Mouse (Mus musculus): ENCODE measurements around the gene Pou3f4.

DNA sequence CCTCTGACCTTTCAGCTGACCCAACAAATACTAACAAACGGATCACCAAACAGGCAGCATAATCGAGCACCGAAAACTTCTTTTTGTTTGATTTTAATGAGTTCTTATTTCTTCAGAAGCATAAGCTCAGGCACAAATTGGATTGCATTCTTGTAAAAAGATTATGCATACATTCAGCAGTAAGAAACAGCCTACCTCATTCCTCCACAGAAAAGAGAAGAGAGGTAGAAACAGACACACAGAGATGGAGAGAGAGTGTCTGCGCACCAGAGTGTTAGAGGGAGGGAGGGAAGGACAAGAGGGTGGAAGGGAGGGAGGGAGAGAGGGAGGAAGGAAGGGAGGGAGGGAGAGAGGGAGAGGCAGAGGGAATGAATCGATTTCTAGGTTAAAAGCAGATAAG lies 2.0 kb upstream of the Pou3f4 start:
- TF ChIP-seq CTCF (IDR thresholded peaks at IDR 0.05; ENCODE audit: low read depth) (no peak), EP300 (optimal IDR thresholded peaks at IDR 0.05) (no peak)
